Comparison of ENCODE assay signal across 35 mouse cellular contexts in genomic region chr17:71791622-71792021, GRCm38 (mm10). TPM values are rescaled to one million over a fixed set of nuclear protein-coding genes. Genes with fewer than 3 reads are reported as not detected.
"Had no signal": no experiment of that assay in that cellular context is flagged by ENCODE, and none has a peak within 500 bp of the region (broad histone marks: within the 10 kb centered on the region; RNA-seq: fewer than 3 reads in every experiment).

No protein-coding gene starts in this region.

- DNase-seq: cerebellum, adult 8-10 months; cerebellum, adult 9-10 months; cerebellum, adult 9-11 months; cerebellum, postnatal 10 days; cerebellum, postnatal 14 days; cerebellum, postnatal 25 days; cerebellum, postnatal 36 days; embryo, embryonic 11 days; forebrain, postnatal 0 days; gastrocnemius, adult 2 months; gastrocnemius, postnatal 10 days; gastrocnemius, postnatal 14 days; gastrocnemius, postnatal 25 days; gastrocnemius, postnatal 36 days; heart, adult 18-20 months; heart, adult 2 months had no signal

- H3K4me3 ChIP-seq: embryonic facial prominence, embryonic 10.5 days; embryonic facial prominence, embryonic 12.5 days; embryonic facial prominence, embryonic 13.5 days; embryonic facial prominence, embryonic 15.5 days; erythroblast, embryonic 14.5 days; forebrain, embryonic 10.5 days; forebrain, embryonic 12.5 days; forebrain, embryonic 13.5 days; forebrain, embryonic 15.5 days; gastrocnemius, adult 2 months; heart, adult 2 months had no signal

- ATAC-seq: forebrain, embryonic 13.5 days; forebrain, embryonic 14.5 days; forebrain, embryonic 15.5 days; forebrain, embryonic 16.5 days; forebrain, postnatal 0 days had no signal

- H3K27me3 ChIP-seq: embryonic facial prominence, embryonic 12.5 days; embryonic facial prominence, embryonic 13.5 days; embryonic facial prominence, embryonic 15.5 days; forebrain, embryonic 12.5 days; forebrain, embryonic 13.5 days; forebrain, embryonic 15.5 days had no signal

- H3K4me2 ChIP-seq: embryonic facial prominence, embryonic 12.5 days; embryonic facial prominence, embryonic 13.5 days; embryonic facial prominence, embryonic 15.5 days; forebrain, embryonic 12.5 days; forebrain, embryonic 13.5 days; forebrain, embryonic 15.5 days had no signal

RNA-seq across cellular contexts. Expression of gene Clip4, which starts 23.3 kb away (rescaled TPM):
- total RNA-seq: common myeloid progenitor, adult 5-6 weeks; granulocyte monocyte progenitor cell, adult 5-6 weeks had no signal
- polyA plus RNA-seq: erythroblast, embryonic 14.5 days had no signal

RNA-seq across cellular contexts. Expression of gene Pcare, which starts 38.9 kb away (rescaled TPM):
- total RNA-seq: common myeloid progenitor, adult 5-6 weeks; forebrain, postnatal 0 days; gastrocnemius, adult 2 months; gastrocnemius, adult 8-10 months; gastrocnemius, postnatal 14 days; gastrocnemius, postnatal 36 days; gastrocnemius, postnatal 4 days; granulocyte monocyte progenitor cell, adult 5-6 weeks had no signal
- polyA plus RNA-seq: embryonic facial prominence, embryonic 10.5 days; embryonic facial prominence, embryonic 11.5 days; embryonic facial prominence, embryonic 12.5 days; embryonic facial prominence, embryonic 13.5 days; embryonic facial prominence, embryonic 14.5 days; embryonic facial prominence, embryonic 15.5 days; erythroblast, embryonic 14.5 days; forebrain, embryonic 10.5 days; forebrain, embryonic 11.5 days; forebrain, embryonic 12.5 days; forebrain, embryonic 13.5 days; forebrain, embryonic 14.5 days; forebrain, embryonic 15.5 days; forebrain, embryonic 16.5 days; forebrain, postnatal 0 days; gonadal fat pad, adult 2 months had no signal
